Mouse (Mus musculus): ENCODE results near the gene Ndufb6. TPM values are rescaled to one million over a fixed set of nuclear protein-coding genes. Genes with fewer than 3 reads are reported as not detected.

The Ndufb6 gene
- polyA plus RNA-seq, 1 experiment from 2014 or later: 384 TPM

GRCm38 (mm10) chr4:40244035-40244434 lies 35.2 kb downstream of the Ndufb6 start:
- no peaks in the 10 kb centered on the region for H3K9me3 ChIP-seq
- WGBS: 79% methylated on average over 8 of the region's 8 CpGs
- H3K4me2 ChIP-seq (replicated peaks): no peak overlapping the region
- H3K27me3 ChIP-seq (replicated peaks): no peaks in the 10 kb centered on the region
- peaks cover 3% of the 10 kb centered on the region; the same call in 1 of the 2 replicates for H3K4me1 ChIP-seq (replicated peaks)
- H3K9ac ChIP-seq: no peak overlapping the region
- H3K27ac ChIP-seq: no peak overlapping the region
- H3K4me3 ChIP-seq (replicated peaks): no peak overlapping the region
- no peak for ATAC-seq
- no peaks in the 10 kb centered on the region for H3K36me3 ChIP-seq

DNA sequence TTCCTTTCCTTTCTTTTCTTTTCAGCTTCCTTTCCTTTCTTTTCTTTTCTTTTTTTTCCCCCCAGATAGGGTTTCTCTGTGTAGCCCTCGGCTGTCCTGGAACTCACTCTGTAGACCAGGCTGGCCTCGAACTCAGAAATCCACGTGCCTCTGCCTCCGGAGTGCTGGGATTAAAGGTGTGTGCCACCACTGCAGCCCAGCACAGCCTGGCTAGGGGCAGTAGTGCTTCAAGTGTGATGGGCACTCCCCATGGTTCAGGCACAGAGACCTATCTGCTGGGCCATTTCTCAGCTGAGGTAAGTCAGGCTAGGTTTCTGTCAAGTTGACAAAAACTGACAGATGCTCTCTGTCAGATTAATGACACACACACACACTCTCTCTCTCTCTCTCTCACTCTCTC lies 36.2 kb downstream of the Ndufb6 start:
- WGBS: 86% methylated on average over 4 of the region's 4 CpGs

DNA sequence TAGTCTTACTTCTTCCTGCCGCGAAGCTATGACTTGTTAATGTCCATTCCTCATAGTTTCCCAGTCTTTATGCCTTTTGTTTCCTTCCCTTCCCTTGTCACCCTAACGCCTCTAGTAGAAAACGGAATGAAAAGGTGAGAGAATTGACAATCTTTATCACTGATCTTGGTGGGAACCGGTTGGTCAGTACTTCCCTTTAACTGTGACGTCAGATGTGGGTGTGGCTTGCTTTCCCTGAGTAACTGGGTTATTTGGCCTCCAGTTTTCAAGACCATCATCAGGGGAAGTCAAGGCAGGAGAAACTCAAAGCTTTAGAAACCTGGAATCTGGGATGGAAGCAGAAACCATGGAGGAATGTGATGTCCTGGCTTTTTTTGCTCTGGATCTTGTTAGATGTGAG lies 37.3 kb downstream of the Ndufb6 start:
- ATAC-seq: no peak
- H3K4me3 ChIP-seq (replicated peaks): no peak overlapping the region
- no peaks in the 10 kb centered on the region for H3K36me3 ChIP-seq
- no peaks in the 10 kb centered on the region for H3K9me3 ChIP-seq
- H3K27ac ChIP-seq: no peak overlapping the region
- 52% methylated on average over 6 of the region's 6 CpGs for WGBS
- no peak overlapping the region for H3K9ac ChIP-seq
- no peak overlapping the region for H3K4me2 ChIP-seq (replicated peaks)
- peaks cover 7% of the 10 kb centered on the region; the same call in 1 of the 2 replicates for H3K4me1 ChIP-seq (replicated peaks)
- no peaks in the 10 kb centered on the region for H3K27me3 ChIP-seq (replicated peaks)

More for the DNA sequence above, 36.2 kb downstream of the Ndufb6 start:
- no peaks in the 10 kb centered on the region for H3K36me3 ChIP-seq
- H3K27me3 ChIP-seq (replicated peaks): no peaks in the 10 kb centered on the region
- H3K9ac ChIP-seq: no peak overlapping the region
- no peaks in the 10 kb centered on the region for H3K9me3 ChIP-seq
- ATAC-seq: no peak
- H3K4me1 ChIP-seq (replicated peaks): peaks cover 7% of the 10 kb centered on the region; the same call in 1 of the 2 replicates
- no peak overlapping the region for H3K4me3 ChIP-seq (replicated peaks)
- H3K27ac ChIP-seq: no peak overlapping the region
- H3K4me2 ChIP-seq (replicated peaks): no peak overlapping the region

- peak; percentile 46; the same call in 1 of the 2 replicates for ATAC-seq
- H3K9ac ChIP-seq: 0 out of 2 replicates have a peak overlapping the region, but pooled peaks have one; percentile 30
Observed at GRCm38 (mm10) chr4:40240272-40240744, 38.9 kb downstream of the Ndufb6 start.

DNA sequence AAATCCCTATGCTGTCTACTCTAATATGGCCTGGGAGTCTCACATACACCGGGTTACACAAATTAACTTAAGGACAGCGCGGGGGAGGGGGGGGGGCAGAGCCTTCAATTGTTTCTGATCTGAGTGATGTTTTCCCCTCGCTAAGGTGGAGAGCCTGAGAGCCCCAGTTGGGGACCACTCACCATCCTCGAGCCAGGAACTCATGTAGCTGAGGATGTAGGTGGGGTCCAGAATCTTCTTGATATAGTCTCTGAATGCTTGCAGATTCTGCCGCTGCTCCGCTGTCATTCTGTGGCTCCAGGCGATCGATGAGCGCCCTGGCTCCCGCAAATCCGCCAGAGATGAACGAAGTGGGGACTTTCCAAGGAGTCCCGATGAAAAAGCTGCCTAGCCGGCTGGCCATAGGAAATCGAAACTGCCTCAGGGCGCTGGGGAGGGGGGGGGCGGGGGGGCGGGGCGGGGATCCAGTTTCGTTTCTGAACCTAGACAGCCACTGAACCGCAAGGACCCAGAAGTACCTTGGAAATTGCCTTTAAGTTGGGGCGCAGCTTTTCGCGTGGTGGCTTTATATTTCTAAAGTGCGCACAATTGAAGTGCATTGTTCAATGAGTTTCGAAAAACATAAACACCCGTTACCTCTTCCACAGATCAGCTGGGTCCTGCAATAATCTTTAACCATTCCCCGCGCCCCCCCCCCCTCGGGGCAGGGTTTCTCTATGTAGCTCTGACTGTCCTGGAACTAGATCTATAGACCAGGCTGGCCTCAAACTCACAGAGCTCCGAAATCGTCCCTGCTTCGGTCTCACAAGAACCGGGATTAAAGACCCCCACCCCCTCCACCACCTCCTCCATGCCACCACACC lies 39.6 kb downstream of the Ndufb6 start, which contains the start of gene Ddx58:
Ddx58 (minus strand) TSS at position 420 of the 863 bp plus-strand sequence.
- peak within 1 kb of the TSS; percentile 54 for H3K9ac ChIP-seq
- H3K4me1 ChIP-seq (replicated peaks): peaks cover 7% of the 10 kb centered on the region; the same call in 1 of the 2 replicates
- H3K4me2 ChIP-seq (replicated peaks): peak within 1 kb of the TSS; percentile 80
- H3K4me3 ChIP-seq (replicated peaks): peak within 1 kb of the TSS; percentile 58
- H3K36me3 ChIP-seq: no peaks in the 10 kb centered on the region
- 2% methylated on average over 35 of the region's 35 CpGs for WGBS
- H3K27me3 ChIP-seq (replicated peaks): no peaks in the 10 kb centered on the region
- ATAC-seq: peak; percentile 86
- H3K27ac ChIP-seq: peak within 1 kb of the TSS; percentile 84
- H3K9me3 ChIP-seq: no peaks in the 10 kb centered on the region

More at GRCm38 (mm10) chr4:40240272-40240744, 38.9 kb downstream of the Ndufb6 start:
- peak overlapping the region; percentile 58 for H3K4me3 ChIP-seq (replicated peaks)
- WGBS: 45% methylated on average over 5 of the region's 5 CpGs
- peaks cover 7% of the 10 kb centered on the region; the same call in 1 of the 2 replicates for H3K4me1 ChIP-seq (replicated peaks)
- H3K36me3 ChIP-seq: no peaks in the 10 kb centered on the region
- no peaks in the 10 kb centered on the region for H3K9me3 ChIP-seq
- no peaks in the 10 kb centered on the region for H3K27me3 ChIP-seq (replicated peaks)
- peak overlapping the region; percentile 80 for H3K4me2 ChIP-seq (replicated peaks)
- H3K27ac ChIP-seq: no peak overlapping the region

DNA sequence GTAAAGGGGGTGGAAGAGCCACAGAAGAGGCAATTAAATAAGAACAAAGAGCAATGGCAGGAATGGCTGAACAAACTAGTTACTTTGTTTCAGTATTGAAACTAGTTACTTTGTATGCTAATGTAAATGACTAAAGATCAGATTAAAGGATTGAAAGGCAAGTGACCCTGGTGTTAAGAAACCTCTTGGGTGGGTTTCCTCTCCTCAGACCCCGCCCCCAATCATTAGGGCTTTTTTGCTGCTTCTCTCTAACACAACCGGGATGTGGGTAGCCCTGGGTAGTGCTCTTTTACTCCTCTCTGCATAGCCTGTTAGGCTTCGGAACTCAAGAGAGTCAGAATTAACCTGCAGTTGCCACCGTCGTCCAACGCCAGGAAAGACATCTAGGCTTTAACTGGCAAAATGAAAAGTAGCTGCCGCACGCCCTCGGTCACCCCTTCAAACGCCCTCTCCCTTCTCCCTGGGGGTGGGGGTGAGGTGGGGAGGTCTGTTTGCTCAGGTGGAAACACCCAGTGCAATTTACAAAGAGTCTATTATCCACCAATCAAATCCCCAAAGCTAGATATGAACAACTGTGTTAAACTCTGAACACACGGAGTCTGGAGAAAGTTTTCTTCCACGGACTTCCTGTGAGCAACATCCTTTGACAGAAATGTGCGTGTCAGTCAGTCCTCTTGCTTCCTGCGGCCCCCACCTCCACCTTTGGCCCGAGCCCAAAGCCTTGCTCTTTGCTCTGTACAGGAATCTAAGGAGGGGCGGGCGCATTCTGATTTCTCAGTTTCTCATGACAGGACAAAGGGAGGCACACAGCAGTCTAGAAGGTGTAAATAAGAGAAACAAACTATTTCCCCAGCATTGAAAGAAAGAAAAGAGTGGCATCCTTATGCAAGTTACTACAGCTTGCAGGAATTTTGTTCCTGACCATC lies 40.5 kb downstream of the Ndufb6 start:
- Histone ChIP-seq H3K4me1 (replicated peaks) (peaks cover 7% of the 10 kb centered on the region; the same call in 1 of the 2 replicates), H3K9me3 (no peaks in the 10 kb centered on the region), H3K27ac (peak overlapping the region; percentile 84), H3K4me3 (replicated peaks) (peak overlapping the region; percentile 58), H3K36me3 (no peaks in the 10 kb centered on the region), H3K9ac (peak overlapping the region; percentile 54), H3K4me2 (replicated peaks) (peak overlapping the region; percentile 80), H3K27me3 (replicated peaks) (no peaks in the 10 kb centered on the region)
- WGBS: 3% methylated on average over 17 of the region's 17 CpGs
- peak; percentile 80 for ATAC-seq

DNA sequence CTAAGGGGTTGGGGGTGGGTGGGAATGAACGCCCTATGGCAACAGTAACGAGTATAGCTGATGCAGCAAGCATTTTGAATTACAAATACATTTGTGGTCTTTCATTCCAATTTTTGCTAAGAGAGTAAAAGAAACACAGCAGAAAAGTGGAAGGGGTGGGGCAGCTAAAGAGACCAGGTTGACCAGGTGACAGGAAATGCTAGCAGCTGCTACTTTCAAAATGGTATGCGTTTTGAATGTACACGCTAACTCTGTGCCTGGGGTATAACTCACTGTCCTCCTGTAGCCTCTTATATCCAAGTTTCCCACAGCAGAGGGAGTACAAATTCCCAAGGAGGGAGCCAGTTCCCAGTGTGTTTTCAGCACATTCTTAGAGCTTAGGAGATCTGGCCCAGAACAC lies 42.4 kb downstream of the Ndufb6 start:
- no peak overlapping the region for H3K4me3 ChIP-seq (replicated peaks)
- no peak overlapping the region for H3K9ac ChIP-seq
- no peak for ATAC-seq
- peaks cover 7% of the 10 kb centered on the region; the same call in 1 of the 2 replicates for H3K4me1 ChIP-seq (replicated peaks)
- H3K36me3 ChIP-seq: no peaks in the 10 kb centered on the region
- 81% methylated on average over 4 of the region's 4 CpGs for WGBS
- H3K27ac ChIP-seq: no peak overlapping the region
- H3K27me3 ChIP-seq (replicated peaks): no peaks in the 10 kb centered on the region
- H3K9me3 ChIP-seq: no peaks in the 10 kb centered on the region
- no peak overlapping the region for H3K4me2 ChIP-seq (replicated peaks)

DNA sequence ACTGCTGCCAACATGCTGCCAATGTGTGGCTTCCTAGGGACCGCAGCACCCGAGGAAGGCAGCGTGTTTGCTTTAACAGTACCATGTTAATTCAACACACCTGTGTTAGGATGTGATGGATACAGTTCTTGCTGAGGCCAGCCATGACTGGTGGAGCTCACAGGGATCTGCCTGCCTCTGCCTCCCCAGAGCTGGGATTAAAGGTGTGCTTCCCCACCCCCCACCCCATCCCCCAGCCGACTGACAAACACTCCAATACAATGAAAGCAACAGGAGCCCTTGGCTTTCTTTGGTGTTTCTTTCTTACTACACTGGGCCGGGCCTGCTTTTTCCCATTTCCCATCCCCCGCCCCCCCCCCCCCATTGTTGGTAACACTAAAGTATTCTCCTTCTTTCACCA lies 45.0 kb downstream of the Ndufb6 start:
- H3K27me3 ChIP-seq (replicated peaks): no peaks in the 10 kb centered on the region
- WGBS: 86% methylated on average over 6 of the region's 6 CpGs
- H3K4me3 ChIP-seq (replicated peaks): no peak overlapping the region
- no peaks in the 10 kb centered on the region for H3K36me3 ChIP-seq
- 0 out of 2 replicates have a peak, but pooled peaks cover 4% of the 10 kb centered on the region for H3K4me1 ChIP-seq (replicated peaks)
- H3K4me2 ChIP-seq (replicated peaks): no peak overlapping the region
- H3K27ac ChIP-seq: no peak overlapping the region
- no peak for ATAC-seq
- no peaks in the 10 kb centered on the region for H3K9me3 ChIP-seq
- no peak overlapping the region for H3K9ac ChIP-seq

GRCm38 (mm10) chr4:40233062-40233664 lies 46.1 kb downstream of the Ndufb6 start:
- Histone ChIP-seq H3K4me3 (replicated peaks) (no peak overlapping the region), H3K4me1 (replicated peaks) (no peaks in the 10 kb centered on the region), H3K4me2 (replicated peaks) (no peak overlapping the region), H3K36me3 (no peaks in the 10 kb centered on the region), H3K9ac (no peak overlapping the region), H3K27me3 (replicated peaks) (no peaks in the 10 kb centered on the region), H3K9me3 (no peaks in the 10 kb centered on the region), H3K27ac (no peak overlapping the region)
- ATAC-seq: no peak
- WGBS: 93% methylated on average over 7 of the region's 7 CpGs

- H3K4me1 ChIP-seq (replicated peaks): no peaks in the 10 kb centered on the region
- H3K9me3 ChIP-seq: no peaks in the 10 kb centered on the region
- 91% methylated on average over 6 of the region's 6 CpGs for WGBS
- no peak overlapping the region for H3K4me2 ChIP-seq (replicated peaks)
- H3K9ac ChIP-seq: no peak overlapping the region
- no peaks in the 10 kb centered on the region for H3K36me3 ChIP-seq
- no peak overlapping the region for H3K27ac ChIP-seq
- H3K4me3 ChIP-seq (replicated peaks): no peak overlapping the region
- ATAC-seq: no peak
- H3K27me3 ChIP-seq (replicated peaks): no peaks in the 10 kb centered on the region
Observed at GRCm38 (mm10) chr4:40229723-40230122, 49.5 kb downstream of the Ndufb6 start.

GRCm38 (mm10) chr4:40227886-40228285 lies 51.3 kb downstream of the Ndufb6 start:
- H3K36me3 ChIP-seq: no peaks in the 10 kb centered on the region
- WGBS: 91% methylated on average over 7 of the region's 7 CpGs
- H3K27me3 ChIP-seq (replicated peaks): no peaks in the 10 kb centered on the region
- H3K9ac ChIP-seq: no peak overlapping the region
- H3K9me3 ChIP-seq: no peaks in the 10 kb centered on the region
- no peak overlapping the region for H3K4me2 ChIP-seq (replicated peaks)
- ATAC-seq: no peak
- H3K4me3 ChIP-seq (replicated peaks): no peak overlapping the region
- H3K27ac ChIP-seq: no peak overlapping the region
- no peaks in the 10 kb centered on the region for H3K4me1 ChIP-seq (replicated peaks)
